Mouse (Mus musculus) ES-E14 (cell line): ENCODE results near the gene Nr2f6.

Experiments used
- CHD2 ChIP-seq: IDR thresholded peaks from 2 replicates; pipeline ENCODE4 v1.6.1; 2014; ENCODE audit warnings: mild to moderate bottlenecking, low read depth, low read length, inconsistent platforms
- HCFC1 ChIP-seq: IDR thresholded peaks from 2 replicates; pipeline ENCODE4 v1.6.1; 2012; ENCODE audit warnings: low read length, inconsistent platforms, borderline replicate concordance; ENCODE audit not compliant: insufficient read depth
- MAFK ChIP-seq: IDR thresholded peaks from 2 replicates; pipeline ENCODE4 v1.6.1; 2014; ENCODE audit warnings: mild to moderate bottlenecking, low read depth, low read length, inconsistent platforms; ENCODE audit not compliant: insufficient read depth
- ZNF384 ChIP-seq: IDR thresholded peaks from 2 replicates; pipeline ENCODE4 v1.6.1; 2012; ENCODE audit warnings: low read depth, low read length, inconsistent platforms

- no peak for TF ChIP-seq CHD2
- no peak for TF ChIP-seq MAFK
- no peak for TF ChIP-seq HCFC1
- TF ChIP-seq ZNF384: no peak
These were observed 13.3 kb upstream of the Nr2f6 start for GRCm38 (mm10) chr8:71395071-71395470.
